Mouse (Mus musculus): ENCODE data around the gene Samhd1. TPM values are rescaled to one million over a fixed set of nuclear protein-coding genes. Genes with fewer than 3 reads are reported as not detected.

The Samhd1 gene
- polyA plus RNA-seq, 1 experiment from 2014 or later, result 103 TPM

DNA sequence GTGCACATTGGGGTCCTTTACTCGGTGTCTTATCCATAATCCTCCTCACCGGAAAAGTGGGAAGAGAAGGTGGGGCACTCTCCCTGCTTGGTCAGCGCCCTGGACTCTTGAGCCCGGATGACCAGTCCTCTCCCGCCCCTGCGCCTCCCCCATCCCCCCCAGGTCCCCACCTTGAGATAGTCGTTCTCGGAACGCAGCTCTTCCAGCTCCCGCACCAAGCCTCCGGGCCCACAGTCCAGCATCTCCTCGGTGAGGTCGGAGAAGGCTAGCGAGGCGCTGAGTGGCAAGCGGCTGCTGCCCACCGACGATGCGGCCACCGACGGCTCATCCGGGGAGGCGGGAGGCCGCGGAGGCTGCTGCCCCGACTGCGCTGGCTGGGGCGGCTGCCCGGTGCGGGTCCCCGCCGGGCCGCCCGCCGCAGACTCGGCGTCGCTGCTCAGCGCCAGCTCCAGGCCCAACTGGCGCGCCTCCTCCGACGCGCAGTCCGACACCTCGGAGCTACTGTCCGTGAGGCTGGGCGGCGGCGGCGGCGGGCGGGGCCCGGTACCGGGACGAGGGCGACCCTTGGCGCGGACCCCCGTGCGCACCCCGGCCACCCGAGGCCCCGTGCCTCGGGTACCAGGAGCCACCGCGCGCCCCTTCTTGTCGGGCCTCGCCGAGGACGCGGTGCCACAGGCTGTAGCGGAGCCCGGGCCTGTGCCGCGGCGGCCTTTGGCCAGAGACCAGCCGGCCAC lies 56.8 kb downstream of the Samhd1 start:
- H3K4me3 ChIP-seq (ENCODE audit: low read depth, low read length), result peak overlapping the region; percentile 86
- H3K9me3 ChIP-seq (ENCODE audit: low read length), result no peaks in the 10 kb centered on the region
- DNase-seq (ENCODE audit: low spot score) (peak; percentile 45), ATAC-seq (peak; percentile 4)
- H3K27ac ChIP-seq (ENCODE audit: low read length), result peak overlapping the region; percentile 95
- 2% methylated on average over 66 of the region's 79 CpGs for WGBS
- no peaks in the 10 kb centered on the region for H3K36me3 ChIP-seq (ENCODE audit: insufficient read depth, low read length)
- H3K9ac ChIP-seq (replicated peaks; ENCODE audit: low read depth), result peak overlapping the region; percentile 88
- peaks cover 31% of the 10 kb centered on the region; the same call in 1 of the 2 replicates for H3K4me1 ChIP-seq (ENCODE audit: insufficient read depth, low read depth, low read length)
- no peak for TF ChIP-seq CTCF (IDR thresholded peaks at IDR 0.05)
- TF ChIP-seq EP300 (IDR thresholded peaks at IDR 0.05), result no peak
- no peaks in the 10 kb centered on the region for H3K27me3 ChIP-seq (replicated peaks; ENCODE audit: insufficient read depth, low read length)
- H3K4me2 ChIP-seq (replicated peaks; ENCODE audit: low read depth, low read length), result peak overlapping the region; percentile 83

DNA sequence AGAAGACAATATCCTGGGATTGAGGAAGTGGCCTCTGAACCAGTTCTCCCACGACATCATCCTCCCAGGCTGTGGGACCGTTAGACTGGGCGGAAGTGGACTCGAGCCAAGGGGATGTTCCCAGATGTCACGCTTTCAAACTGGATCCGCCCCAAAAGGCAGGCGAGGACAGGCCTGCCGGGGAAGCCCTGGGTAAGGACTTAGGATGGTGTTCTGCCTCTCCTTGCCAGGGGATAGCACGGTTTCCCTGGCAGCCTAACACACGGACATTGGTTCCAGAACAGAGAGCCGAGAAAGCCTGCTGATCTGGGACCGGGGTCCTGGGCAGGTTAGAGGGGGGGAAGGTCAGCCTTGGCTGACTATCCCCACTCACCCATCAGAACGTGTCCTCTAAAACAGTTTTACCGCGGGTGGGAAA lies 57.4 kb downstream of the Samhd1 start:
- Histone ChIP-seq H3K4me2 (replicated peaks; ENCODE audit: low read depth, low read length) (peak overlapping the region; percentile 83), H3K27me3 (replicated peaks; ENCODE audit: insufficient read depth, low read length) (no peaks in the 10 kb centered on the region), H3K36me3 (ENCODE audit: insufficient read depth, low read length) (no peaks in the 10 kb centered on the region), H3K4me3 (ENCODE audit: low read depth, low read length) (peak overlapping the region; percentile 86), H3K9ac (replicated peaks; ENCODE audit: low read depth) (peak overlapping the region; percentile 88), H3K9me3 (ENCODE audit: low read length) (no peaks in the 10 kb centered on the region), H3K27ac (ENCODE audit: low read length) (peak overlapping the region; percentile 95), H3K4me1 (ENCODE audit: insufficient read depth, low read depth, low read length) (peaks cover 32% of the 10 kb centered on the region)
- ATAC-seq (peak; percentile 48), DNase-seq (ENCODE audit: low spot score) (peak; percentile 92)
- peak; percentile 86 for TF ChIP-seq EP300 (IDR thresholded peaks at IDR 0.05)
- TF ChIP-seq CTCF (IDR thresholded peaks at IDR 0.05), result no peak
- WGBS, result 3% methylated on average over 15 of the region's 15 CpGs

DNA sequence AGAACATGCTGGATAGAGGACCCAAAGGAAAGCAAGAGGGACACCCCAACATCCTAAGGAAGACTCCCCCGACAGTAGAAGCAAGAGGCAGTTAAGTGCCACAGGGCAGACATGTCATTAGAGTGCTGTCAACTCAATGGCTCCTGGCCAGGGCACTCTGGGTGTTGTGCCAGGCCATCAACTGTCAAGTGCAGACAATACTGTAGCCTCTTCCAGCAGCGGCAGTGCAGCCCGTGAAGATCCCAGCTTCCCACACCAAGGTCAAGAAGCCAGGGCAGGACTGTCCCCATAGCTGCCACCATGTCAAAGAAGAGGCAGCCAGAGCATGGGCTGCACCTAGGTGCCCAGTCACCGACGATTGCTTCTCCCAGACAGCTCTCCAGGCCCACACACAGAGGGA lies 57.9 kb downstream of the Samhd1 start:
- Histone ChIP-seq H3K4me3 (ENCODE audit: low read depth, low read length) (peak overlapping the region; percentile 86), H3K9me3 (ENCODE audit: low read length) (no peaks in the 10 kb centered on the region), H3K27me3 (replicated peaks; ENCODE audit: insufficient read depth, low read length) (no peaks in the 10 kb centered on the region), H3K4me2 (replicated peaks; ENCODE audit: low read depth, low read length) (peak overlapping the region; percentile 83), H3K4me1 (ENCODE audit: insufficient read depth, low read depth, low read length) (peaks cover 37% of the 10 kb centered on the region), H3K27ac (ENCODE audit: low read length) (peak overlapping the region; percentile 95), H3K36me3 (ENCODE audit: insufficient read depth, low read length) (no peaks in the 10 kb centered on the region), H3K9ac (replicated peaks; ENCODE audit: low read depth) (peak overlapping the region; percentile 88)
- 14% methylated on average over 5 of the region's 5 CpGs for WGBS
- TF ChIP-seq EP300 (IDR thresholded peaks at IDR 0.05) (no peak), CTCF (IDR thresholded peaks at IDR 0.05) (no peak)
- DNase-seq (ENCODE audit: low spot score) (peak; percentile 44), ATAC-seq (peak; percentile 1; the same call in 1 of the 2 replicates)

DNA sequence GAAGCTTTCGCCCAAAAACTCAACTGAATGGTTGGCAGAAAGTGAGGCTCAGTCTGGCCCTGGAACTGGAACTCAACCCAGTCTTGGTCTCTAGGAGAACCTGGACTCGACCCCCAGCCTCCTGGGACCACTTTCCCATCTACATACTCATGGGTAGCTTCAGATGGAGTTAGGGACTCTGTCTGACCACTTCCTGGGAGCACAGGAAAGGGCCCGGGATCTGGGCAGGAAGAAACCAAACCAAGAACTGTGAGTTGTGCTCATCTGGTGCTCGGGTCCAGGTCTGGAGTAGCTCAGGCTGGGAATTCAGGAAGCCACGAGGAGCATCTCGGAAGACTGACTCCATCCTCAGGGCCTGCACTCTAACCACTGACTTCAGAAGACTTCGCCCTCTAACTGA lies 58.5 kb downstream of the Samhd1 start:
- peak overlapping the region; percentile 95; the same call in 1 of the 2 replicates for H3K27ac ChIP-seq (ENCODE audit: low read length)

DNA sequence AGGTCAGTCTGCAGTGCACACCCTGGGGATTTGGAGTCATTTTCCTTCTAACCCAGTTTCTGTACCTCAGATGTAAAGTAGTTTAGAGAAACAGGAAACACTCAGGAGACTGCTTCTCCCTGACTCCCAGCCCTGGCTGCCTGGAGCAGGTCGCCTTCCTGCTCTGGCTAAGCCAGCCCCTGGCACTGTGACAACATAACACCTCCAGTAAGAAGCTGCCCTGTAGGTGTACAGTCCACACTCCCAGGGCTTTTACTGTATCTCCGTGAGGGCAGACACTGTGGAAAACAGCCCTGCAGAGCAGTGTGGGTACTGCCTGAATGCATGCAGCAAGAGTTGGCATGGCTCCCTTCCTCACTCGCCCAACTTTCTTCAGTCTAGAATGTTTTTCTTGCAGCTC lies 59.4 kb downstream of the Samhd1 start:
- no peak for ATAC-seq
- peaks cover 50% of the 10 kb centered on the region for H3K4me1 ChIP-seq (ENCODE audit: insufficient read depth, low read depth, low read length)
- no peaks in the 10 kb centered on the region for H3K36me3 ChIP-seq (ENCODE audit: insufficient read depth, low read length)
- TF ChIP-seq EP300 (IDR thresholded peaks at IDR 0.05) (no peak), CTCF (IDR thresholded peaks at IDR 0.05) (no peak)
- DNase-seq (ENCODE audit: low spot score), result peak; percentile 45
- H3K4me3 ChIP-seq (ENCODE audit: low read depth, low read length), result 0 out of 2 replicates have a peak overlapping the region, but pooled peaks have one; percentile 15
- peak overlapping the region; percentile 83 for H3K4me2 ChIP-seq (replicated peaks; ENCODE audit: low read depth, low read length)
- no peak overlapping the region for H3K9ac ChIP-seq (replicated peaks; ENCODE audit: low read depth)
- H3K9me3 ChIP-seq (ENCODE audit: low read length), result no peaks in the 10 kb centered on the region
- peak overlapping the region; percentile 51 for H3K27ac ChIP-seq (ENCODE audit: low read length)
- no peaks in the 10 kb centered on the region for H3K27me3 ChIP-seq (replicated peaks; ENCODE audit: insufficient read depth, low read length)
- WGBS, result 10% methylated on average over 3 of the region's 3 CpGs

More for the DNA sequence above, 58.5 kb downstream of the Samhd1 start:
- DNase-seq (ENCODE audit: low spot score) (no peak), ATAC-seq (no peak)
- TF ChIP-seq CTCF (IDR thresholded peaks at IDR 0.05) (no peak), EP300 (IDR thresholded peaks at IDR 0.05) (no peak)
- Histone ChIP-seq H3K9ac (replicated peaks; ENCODE audit: low read depth) (no peak overlapping the region), H3K4me1 (ENCODE audit: insufficient read depth, low read depth, low read length) (peaks cover 42% of the 10 kb centered on the region), H3K4me2 (replicated peaks; ENCODE audit: low read depth, low read length) (peak overlapping the region; percentile 83), H3K4me3 (ENCODE audit: low read depth, low read length) (peak overlapping the region; percentile 86), H3K27me3 (replicated peaks; ENCODE audit: insufficient read depth, low read length) (no peaks in the 10 kb centered on the region), H3K36me3 (ENCODE audit: insufficient read depth, low read length) (no peaks in the 10 kb centered on the region), H3K9me3 (ENCODE audit: low read length) (no peaks in the 10 kb centered on the region)
- 76% methylated on average over 7 of the region's 7 CpGs for WGBS

DNA sequence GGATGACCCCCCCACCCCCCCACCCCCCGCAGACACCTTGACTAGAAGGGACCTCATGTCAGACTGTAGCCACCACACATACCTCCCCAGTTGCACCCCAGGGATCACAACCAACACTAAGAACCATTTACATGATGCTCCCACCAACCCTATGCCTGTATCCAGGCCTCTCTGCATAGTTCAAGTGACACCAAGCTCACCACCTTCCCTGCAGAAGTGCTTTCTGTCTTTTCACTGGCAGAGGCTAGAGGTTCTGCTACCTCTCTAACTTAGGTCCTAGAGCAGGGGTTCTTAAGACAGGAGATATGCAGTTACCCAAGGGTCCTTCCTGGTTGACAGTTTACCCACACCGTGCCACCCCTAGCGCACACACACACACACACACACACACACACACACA lies 59.8 kb downstream of the Samhd1 start:
- Histone ChIP-seq H3K27ac (ENCODE audit: low read length) (peak overlapping the region; percentile 51), H3K9ac (replicated peaks; ENCODE audit: low read depth) (no peak overlapping the region), H3K9me3 (ENCODE audit: low read length) (no peaks in the 10 kb centered on the region), H3K4me3 (ENCODE audit: low read depth, low read length) (0 out of 2 replicates have a peak overlapping the region, but pooled peaks have one; percentile 15), H3K36me3 (ENCODE audit: insufficient read depth, low read length) (no peaks in the 10 kb centered on the region), H3K27me3 (replicated peaks; ENCODE audit: insufficient read depth, low read length) (no peaks in the 10 kb centered on the region), H3K4me2 (replicated peaks; ENCODE audit: low read depth, low read length) (peak overlapping the region; percentile 83), H3K4me1 (ENCODE audit: insufficient read depth, low read depth, low read length) (peaks cover 54% of the 10 kb centered on the region)
- WGBS, result 75% methylated on average over 3 of the region's 3 CpGs
- ATAC-seq (no peak), DNase-seq (ENCODE audit: low spot score) (no peak)
- TF ChIP-seq EP300 (IDR thresholded peaks at IDR 0.05) (no peak), CTCF (IDR thresholded peaks at IDR 0.05) (no peak)

Data from lung, postnatal 0 days (tissue).